Mouse (Mus musculus) CH12F3 (cell line): Measurements from ENCODE around the gene Aifm2.

ENCODE experiments used
- in situ Hi-C: fragments of 300-500 bp; cut with MboI; formaldehyde crosslinking; loops from 2 replicates; pipeline ENCODE4 v1.14.3; 2020; ENCODE audit warnings: low sequenced_read_pairs

Gene Aifm2

GRCm38 (mm10) chr10:61759869-61760268, 44.8 kb downstream of the Aifm2 start:
- in situ Hi-C loops = no loop called here

- in situ Hi-C loops = no loop called here
Observed at GRCm38 (mm10) chr10:61764689-61765088, 49.6 kb downstream of the Aifm2 start.

GRCm38 (mm10) chr10:61765558-61765957, 50.5 kb downstream of the Aifm2 start:
- in situ Hi-C loops = no loop called here

- in situ Hi-C loops = no loop called here
Observed at GRCm38 (mm10) chr10:61766806-61767205, 51.7 kb downstream of the Aifm2 start.

GRCm38 (mm10) chr10:61781461-61782128, 66.5 kb downstream of the Aifm2 start:
- in situ Hi-C loops = no loop called here

- in situ Hi-C loops = no loop called here
Observed at GRCm38 (mm10) chr10:61782799-61783611, 67.9 kb downstream of the Aifm2 start.

- in situ Hi-C loops = no loop called here
Observed at GRCm38 (mm10) chr10:61783621-61784251, 68.7 kb downstream of the Aifm2 start, which contains the start of gene H2afy2. Gene H2afy2 (minus strand): TSS chr10:61784147.

GRCm38 (mm10) chr10:61784414-61784813, 69.4 kb downstream of the Aifm2 start:
- in situ Hi-C loops = no loop called here

GRCm38 (mm10) chr10:61787541-61788313, 72.7 kb downstream of the Aifm2 start:
- in situ Hi-C loops = no loop called here

- in situ Hi-C loops = no loop called here
Observed at GRCm38 (mm10) chr10:61788499-61788898, 73.4 kb downstream of the Aifm2 start.
